Mouse (Mus musculus): ENCODE measurements at regions not wholly inside any gene's neighbourhood (a gene's known extent, or its start where the extent isn't known, plus 50 kb on each side); places are given as distances from the start of the nearest gene placed in this dataset.

GRCm38 (mm10) chr4:105728696-105729095 is 61.0 kb upstream of the Gm12728 start:
- TF ChIP-seq CEBPB (IDR thresholded peaks at IDR 0.05; ENCODE audit: insufficient read depth, poor library complexity, severe bottlenecking): no peak
- TF ChIP-seq POLR2AphosphoS2 (IDR thresholded peaks at IDR 0.05; ENCODE audit: insufficient read length, low read depth): no peak
- TF ChIP-seq USF1 (IDR thresholded peaks at IDR 0.05; ENCODE audit: low read depth): no peak
- no peak for TF ChIP-seq POLR2A (IDR thresholded peaks at IDR 0.05; ENCODE audit: insufficient read length, low read depth)
- TF ChIP-seq TCF12 (IDR thresholded peaks at IDR 0.05; ENCODE audit: insufficient read depth, poor library complexity, severe bottlenecking): no peak
- no peak for TF ChIP-seq TCF3 (IDR thresholded peaks at IDR 0.05; ENCODE audit: insufficient read length, low read depth)
- no peak for TF ChIP-seq MYOD1 (IDR thresholded peaks at IDR 0.05; ENCODE audit: control insufficient read depth in 1 of 3, insufficient read length in 2 of 3, low read depth in 2 of 3)
- no peak for TF ChIP-seq MYOG (IDR thresholded peaks at IDR 0.05; ENCODE audit: control insufficient read depth in 1 of 3, insufficient read depth in 1 of 3, insufficient read length in 2 of 3, low read depth in 2 of 3)
- no peak for TF ChIP-seq REST (IDR thresholded peaks at IDR 0.05; ENCODE audit: insufficient read depth, insufficient read length)
- TF ChIP-seq E2F4 (IDR thresholded peaks at IDR 0.05; ENCODE audit: insufficient read depth): no peak
- no peak for TF ChIP-seq MAX (IDR thresholded peaks at IDR 0.05; ENCODE audit: low read depth)

All from myocyte (in vitro differentiated cells).